Mouse (Mus musculus) megakaryocyte, adult 5-6 weeks (primary cell): ENCODE results near the gene Gpbp1. TPM values are rescaled to one million over a fixed set of nuclear protein-coding genes. Genes with fewer than 3 reads are reported as not detected.
A peak's percentile ranks its signal among the peaks of the same experiment; 100 is the strongest.

ENCODE experiments used
- ATAC-seq: 2 replicates; pipeline ENCODE4 v1.8.0; 2016; ENCODE audit warnings: mild to moderate bottlenecking, inconsistent platforms; ENCODE audit not compliant: poor library complexity, severe bottlenecking
- total RNA-seq, 2 experiments: library from RNA; stranded (forward) in 1 of 2; stranded (reverse) in 1 of 2; fragments of 153-499, 151-499 nt in 1 of 2; fragments of 221-1000, 200-1000 nt in 1 of 2; gene quantifications; 2 replicates each; pipeline versions ENCODE4 v1.2.3 to v1.2.4; 2015 to 2017

Gpbp1 gene
- total RNA-seq, 2 experiments from 2014 or later: 96.8 to 150 TPM

DNA sequence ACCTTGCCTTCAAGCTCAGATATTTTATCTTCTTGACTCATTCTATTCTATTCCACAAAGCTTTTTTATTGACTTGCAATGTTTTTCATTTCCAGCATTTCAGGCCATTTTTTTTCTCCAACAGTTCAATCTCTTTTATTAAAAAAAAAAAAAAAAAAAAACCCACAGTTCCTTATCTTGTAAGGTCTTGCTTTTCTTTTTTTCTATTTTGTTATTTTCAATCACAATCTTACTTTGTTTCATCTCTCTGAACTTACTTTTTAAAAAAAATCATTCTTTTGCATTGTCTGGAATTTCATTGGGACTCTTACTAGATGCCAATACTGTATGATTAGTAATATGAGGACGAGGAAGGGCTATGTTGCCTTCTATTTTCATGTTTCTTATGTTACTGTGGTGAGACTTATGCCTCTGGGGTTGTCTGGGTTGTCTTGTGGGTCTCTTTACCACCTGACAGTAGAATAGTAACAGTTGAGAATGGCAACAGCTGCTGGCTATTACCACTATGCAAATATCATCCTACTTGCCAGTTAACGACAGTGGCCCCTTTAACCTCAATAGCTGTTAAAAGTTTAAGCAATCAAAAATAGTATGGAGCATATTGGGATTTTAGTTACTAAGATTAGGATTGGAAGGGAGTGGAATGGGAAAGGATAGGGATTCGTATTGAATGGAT lies 19.2 kb downstream of the Gpbp1 start:
- no peak for ATAC-seq

GRCm38 (mm10) chr13:111467350-111467749 lies 22.6 kb downstream of the Gpbp1 start:
- ATAC-seq: peak; percentile 82

GRCm38 (mm10) chr13:111461424-111461823 lies 28.5 kb downstream of the Gpbp1 start:
- peak; percentile 96 for ATAC-seq

GRCm38 (mm10) chr13:111456790-111457189 lies 33.1 kb downstream of the Gpbp1 start:
- ATAC-seq: no peak

DNA sequence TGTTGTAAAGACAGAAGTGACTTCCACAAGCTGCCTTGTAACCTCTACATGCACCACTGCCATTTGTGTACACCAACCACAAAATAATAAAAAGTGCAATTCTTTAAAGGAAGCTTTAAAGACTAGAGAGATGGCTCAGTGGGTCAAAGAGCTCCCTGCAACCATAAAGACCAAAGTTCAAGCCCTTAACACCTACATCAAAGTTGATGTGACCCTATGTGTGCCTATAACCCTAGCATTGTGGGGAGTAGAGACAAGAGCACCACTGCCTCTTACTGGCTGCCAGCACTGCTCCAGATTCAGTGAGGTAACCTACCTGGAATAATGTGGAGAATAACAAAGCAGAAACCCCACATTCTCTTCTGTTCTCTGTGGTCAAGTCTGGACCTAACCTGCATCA lies 45.6 kb downstream of the Gpbp1 start:
- no peak for ATAC-seq

- ATAC-seq: no peak
Measured at GRCm38 (mm10) chr13:111431174-111431573, 58.7 kb downstream of the Gpbp1 start.

DNA sequence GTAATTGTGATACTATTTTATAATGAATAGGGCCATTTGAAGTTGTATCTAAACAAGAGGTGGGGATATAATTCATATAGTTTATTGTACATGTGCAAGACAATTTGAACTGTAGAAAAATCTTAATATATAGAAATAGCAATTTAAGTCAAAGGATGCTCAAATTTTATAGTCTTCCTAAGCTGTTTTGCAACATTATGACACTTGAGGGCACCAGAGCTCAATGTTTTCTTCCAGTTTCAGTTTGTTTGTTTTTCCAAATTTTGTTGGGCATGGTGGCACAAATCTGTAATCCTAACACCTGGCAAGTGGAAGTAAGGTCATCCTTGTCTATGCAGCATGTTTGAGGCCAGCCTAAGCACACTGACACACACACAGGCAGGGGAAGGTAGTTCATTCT lies 68.6 kb downstream of the Gpbp1 start:
- no peak for ATAC-seq

DNA sequence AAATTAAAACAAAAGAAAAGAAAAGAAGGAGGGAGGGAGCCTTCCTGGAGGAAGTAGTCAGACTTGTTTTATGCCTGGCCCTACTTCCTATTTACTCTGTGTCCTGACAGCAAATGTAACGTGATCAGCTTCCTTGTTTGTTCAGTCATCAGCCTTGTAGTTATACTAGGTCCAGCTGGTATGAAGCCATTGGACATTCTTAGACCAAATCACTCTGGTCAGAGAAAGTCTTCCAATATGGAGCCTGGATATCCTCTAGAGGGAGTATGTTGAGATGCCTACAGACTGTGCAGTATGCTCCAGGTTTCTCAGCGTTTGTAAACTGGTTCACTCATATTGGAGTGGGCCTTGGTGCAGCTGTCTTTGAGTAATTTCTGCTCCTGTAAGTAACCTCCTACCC lies 71.8 kb downstream of the Gpbp1 start:
- ATAC-seq: no peak

DNA sequence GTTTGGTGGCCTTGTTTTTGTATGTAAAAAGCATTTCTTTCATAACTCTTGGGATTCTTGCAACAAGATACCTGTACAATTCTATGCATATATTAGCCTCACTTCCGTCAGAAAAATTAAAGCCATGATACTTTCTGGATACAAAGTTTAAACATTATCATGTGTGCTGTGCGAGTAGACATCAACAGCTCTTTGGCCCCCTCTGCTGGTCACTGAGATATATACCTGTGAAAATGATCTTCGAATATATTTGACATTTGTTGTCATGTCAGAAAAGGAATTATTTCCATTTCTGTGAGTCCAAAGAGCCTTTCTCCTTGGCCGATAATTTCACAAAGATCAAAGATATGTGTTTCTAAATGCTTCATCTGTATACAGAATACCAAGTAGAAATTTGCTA lies 76.8 kb downstream of the Gpbp1 start:
- ATAC-seq: peak; percentile 62

DNA sequence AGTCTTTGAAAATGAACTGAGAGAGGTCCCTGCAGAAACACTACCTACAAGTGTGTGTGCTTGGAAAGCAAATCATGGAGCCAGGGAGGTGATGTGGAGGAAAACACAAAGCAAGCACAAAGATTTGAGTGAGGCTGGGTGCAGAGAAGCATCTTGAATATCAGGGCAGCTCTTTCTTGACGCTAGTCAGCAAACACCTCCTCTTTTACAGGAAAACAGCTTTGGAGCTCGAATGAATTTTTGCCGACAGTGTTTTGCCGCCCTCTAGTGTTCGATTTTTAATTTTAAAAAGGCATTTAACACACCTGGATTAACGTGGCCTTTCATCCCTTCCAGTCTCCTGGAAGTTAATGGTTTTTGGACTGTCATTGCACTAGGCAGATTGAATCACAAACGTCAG lies 79.1 kb downstream of the Gpbp1 start:
- no peak for ATAC-seq

GRCm38 (mm10) chr13:111406859-111407389 lies 83.0 kb downstream of the Gpbp1 start:
- no peak for ATAC-seq

GRCm38 (mm10) chr13:111405956-111406355 lies 84.0 kb downstream of the Gpbp1 start:
- ATAC-seq: no peak

DNA sequence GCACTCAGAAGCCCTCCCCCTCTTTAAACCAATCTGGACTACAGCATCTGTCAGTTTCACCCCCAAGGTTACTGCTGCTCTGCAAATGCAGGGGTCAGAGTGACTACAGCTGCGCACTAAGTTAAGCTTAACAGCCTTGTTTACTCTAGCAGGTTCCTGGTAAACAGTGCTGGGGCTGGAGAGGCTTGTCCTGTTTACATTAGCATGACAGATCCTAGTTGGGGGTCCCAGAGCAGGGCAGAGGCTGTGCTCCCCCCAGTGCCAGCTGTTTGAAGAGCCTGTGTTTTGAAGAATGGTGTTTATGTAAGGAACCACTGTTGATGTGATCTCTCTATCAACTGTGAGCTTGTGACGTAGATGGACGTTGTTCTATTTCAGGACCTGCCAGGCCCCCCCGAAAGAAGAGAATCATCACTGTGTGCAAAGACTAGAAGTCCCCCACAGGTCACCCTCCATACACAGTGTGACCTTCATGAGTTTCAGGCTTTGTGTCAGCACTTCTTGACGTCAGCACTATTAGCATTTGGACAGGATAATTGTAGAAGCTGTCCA lies 92.2 kb downstream of the Gpbp1 start:
- no peak for ATAC-seq

GRCm38 (mm10) chr13:111397061-111397460 lies 92.8 kb downstream of the Gpbp1 start:
- ATAC-seq: no peak

DNA sequence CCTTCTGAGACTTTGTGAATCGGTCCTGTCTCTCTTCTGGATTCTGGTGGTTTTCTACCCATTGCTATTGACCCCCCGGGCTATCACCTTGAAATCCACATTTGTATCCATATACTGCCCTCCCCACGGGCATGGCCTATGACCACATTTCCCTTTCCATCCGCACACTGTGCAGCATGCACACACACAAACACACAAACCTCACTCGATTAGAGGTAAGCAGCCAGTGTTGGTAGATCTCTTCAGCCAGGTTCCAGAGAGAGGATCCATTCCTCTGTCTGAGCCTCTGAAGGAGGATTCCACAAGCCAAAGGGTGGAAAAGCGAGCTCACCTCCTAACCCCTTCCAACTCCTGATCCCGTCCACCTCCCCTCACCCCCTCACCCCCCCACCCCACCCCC lies 94.4 kb downstream of the Gpbp1 start:
- no peak for ATAC-seq

- no peak for ATAC-seq
Measured at GRCm38 (mm10) chr13:111394904-111395303, 95.0 kb downstream of the Gpbp1 start.

DNA sequence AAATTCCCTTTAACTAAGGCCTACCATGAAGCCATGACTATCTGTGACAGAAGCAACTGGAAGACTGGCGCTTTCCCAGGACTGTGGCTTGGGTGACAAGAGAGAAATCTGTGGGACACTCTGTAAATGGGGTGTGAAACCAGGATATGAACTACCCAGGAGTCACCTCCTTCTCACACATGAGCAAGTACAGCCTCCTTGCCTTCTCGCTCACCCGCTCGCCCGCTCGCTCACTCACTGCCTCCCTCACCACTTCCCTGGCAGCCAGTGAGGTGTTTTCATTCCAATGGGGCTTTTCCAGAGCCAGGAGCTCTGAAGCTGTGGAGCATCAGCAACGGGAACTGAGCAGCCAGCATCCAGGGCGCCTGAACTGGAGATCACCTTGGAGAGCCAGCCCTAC lies 95.6 kb downstream of the Gpbp1 start:
- no peak for ATAC-seq

DNA sequence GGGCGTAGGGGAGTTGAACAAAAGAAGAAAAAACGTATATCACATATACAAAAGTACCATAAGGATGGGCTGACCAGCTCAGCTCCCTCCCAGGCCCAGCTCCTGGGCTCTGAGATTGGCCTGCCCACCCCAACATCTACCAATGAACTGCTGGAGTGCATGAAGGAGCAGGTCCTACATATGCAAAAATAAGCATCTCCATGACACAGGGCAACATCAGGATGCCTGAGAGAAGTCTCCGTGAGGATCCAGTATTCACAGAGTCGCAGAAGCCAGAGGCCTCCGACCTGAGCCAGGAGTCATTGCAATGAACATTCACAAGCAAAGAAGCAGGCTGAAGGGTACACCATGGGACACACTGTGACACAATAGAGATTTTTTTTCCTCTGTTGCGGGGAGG lies 96.5 kb downstream of the Gpbp1 start:
- no peak for ATAC-seq

- no peak for ATAC-seq
Measured at GRCm38 (mm10) chr13:111391426-111391825, 98.5 kb downstream of the Gpbp1 start.

- ATAC-seq: no peak
Measured at GRCm38 (mm10) chr13:111391011-111391410, 98.9 kb downstream of the Gpbp1 start.

GRCm38 (mm10) chr13:111384011-111384985 lies 105.6 kb downstream of the Gpbp1 start:
- no peak for ATAC-seq
